8 mouse cellular contexts compared by ENCODE assay signal in the genomic region with DNA sequence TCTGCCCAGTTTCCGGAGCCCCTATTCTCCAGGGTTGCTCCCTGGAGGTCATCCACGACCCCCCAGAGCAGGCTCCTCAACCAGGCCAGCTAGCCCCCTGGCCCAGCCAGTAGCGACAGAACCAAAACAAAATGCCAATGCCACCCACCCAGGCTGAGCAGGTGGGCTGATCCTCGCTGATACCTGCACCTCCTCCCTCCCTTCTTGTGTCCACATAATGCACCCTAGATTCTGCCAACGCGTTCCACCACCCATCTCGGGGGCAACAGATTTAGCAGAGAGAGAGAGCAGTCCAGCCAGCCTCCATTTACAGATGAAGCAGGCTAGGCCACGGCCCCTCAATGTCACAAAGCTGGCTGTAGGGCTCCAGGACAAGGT. TPM values are rescaled to one million over a fixed set of nuclear protein-coding genes. Genes with fewer than 3 reads are reported as not detected.
DNase-seq lines count a peak whose midpoint lies in the region; ATAC-seq and TF ChIP-seq lines count a peak whose summit lies in the region.

No protein-coding gene starts in this region.

- H3K36me3 ChIP-seq in kidney, embryonic 15.5 days = peaks cover 2% of the 10 kb centered on the region
- peaks cover 5% of the 10 kb centered on the region; the same call in 1 of the 2 replicates for H3K36me3 ChIP-seq in hindbrain, embryonic 15.5 days
- H3K36me3 ChIP-seq in midbrain, embryonic 16.5 days (ENCODE audit: control insufficient read depth, insufficient read depth, low read length) = peaks cover 2% of the 10 kb centered on the region; the same call in 1 of the 2 replicates

- TF ChIP-seq CTCF in cortical plate, adult 2 months (IDR thresholded peaks at IDR 0.05; ENCODE audit: extremely low read depth, insufficient read depth, low read length) = no peak

- peak overlapping the region; percentile 96 for H3K4me3 ChIP-seq in kidney, embryonic 15.5 days (replicated peaks)
- peak overlapping the region; percentile 75 for H3K4me3 ChIP-seq in cortical plate, adult 2 months (ENCODE audit: insufficient read depth, low read length)
- peak overlapping the region; percentile 94 for H3K4me3 ChIP-seq in hindbrain, embryonic 15.5 days
- H3K4me3 ChIP-seq in midbrain, embryonic 16.5 days (ENCODE audit: low read depth, low read length) = peak overlapping the region; percentile 79

- peaks cover 18% of the 10 kb centered on the region for H3K4me1 ChIP-seq in kidney, embryonic 15.5 days
- H3K4me1 ChIP-seq in cortical plate, adult 2 months (ENCODE audit: control insufficient read depth, insufficient read depth, low read length) = peaks cover 7% of the 10 kb centered on the region
- H3K4me1 ChIP-seq in hindbrain, embryonic 15.5 days (replicated peaks) = peaks cover 45% of the 10 kb centered on the region
- peaks cover 27% of the 10 kb centered on the region for H3K4me1 ChIP-seq in midbrain, embryonic 16.5 days (ENCODE audit: control insufficient read depth, insufficient read depth, low read length)

- 18% methylated on average over 8 of the region's 8 CpGs for WGBS in kidney, embryonic 15.5 days
- WGBS in hindbrain, embryonic 15.5 days = 16% methylated on average over 8 of the region's 8 CpGs
- 22% methylated on average over 8 of the region's 8 CpGs for WGBS in midbrain, embryonic 16.5 days

- H3K4me2 ChIP-seq in kidney, embryonic 15.5 days = peak overlapping the region; percentile 81
- peak overlapping the region; percentile 91 for H3K4me2 ChIP-seq in hindbrain, embryonic 15.5 days
- H3K4me2 ChIP-seq in midbrain, embryonic 16.5 days (ENCODE audit: low read length) = peak overlapping the region; percentile 63

- no peaks in the 10 kb centered on the region for H3K27me3 ChIP-seq in kidney, embryonic 15.5 days
- H3K27me3 ChIP-seq in hindbrain, embryonic 15.5 days = no peaks in the 10 kb centered on the region
- H3K27me3 ChIP-seq in midbrain, embryonic 16.5 days (ENCODE audit: control insufficient read depth, insufficient read depth, low read depth, low read length) = no peaks in the 10 kb centered on the region

- DNase-seq in kidney, postnatal 25 days = no peak
- no peak for DNase-seq in right cerebral cortex, postnatal 36 days (ENCODE audit: low spot score in 2 of 2)
- no peak for DNase-seq in retina, embryonic 14.5 days (ENCODE audit: low spot score)

- H3K27ac ChIP-seq in kidney, embryonic 15.5 days = peak overlapping the region; percentile 85; the same call in 1 of the 2 replicates
- H3K27ac ChIP-seq in cortical plate, adult 2 months (ENCODE audit: insufficient read depth, low read length) = peak overlapping the region; percentile 97
- H3K27ac ChIP-seq in hindbrain, embryonic 15.5 days (replicated peaks) = peak overlapping the region; percentile 89
- peak overlapping the region; percentile 83 for H3K27ac ChIP-seq in midbrain, embryonic 16.5 days (ENCODE audit: low read length)

- no peaks in the 10 kb centered on the region for H3K9me3 ChIP-seq in kidney, embryonic 15.5 days (replicated peaks)
- H3K9me3 ChIP-seq in hindbrain, embryonic 15.5 days = no peaks in the 10 kb centered on the region
- H3K9me3 ChIP-seq in midbrain, embryonic 16.5 days (replicated peaks; ENCODE audit: control insufficient read depth, low read length, poor library complexity, severe bottlenecking) = no peaks in the 10 kb centered on the region

- ATAC-seq in kidney, embryonic 15.5 days (replicated peaks; ENCODE audit: low FRiP score) = no peak
- ATAC-seq in hindbrain, embryonic 15.5 days (ENCODE audit: low FRiP score, low read depth) = no peak
- ATAC-seq in midbrain, embryonic 16.5 days = no peak; the same call in 1 of the 2 replicates
- no peak for ATAC-seq in erythroid progenitor cell, adult 5-6 weeks (replicated peaks; ENCODE audit: low FRiP score, poor library complexity, severe bottlenecking)

- no peak for TF ChIP-seq POLR2A in cortical plate, adult 2 months (IDR thresholded peaks at IDR 0.05; ENCODE audit: extremely low read depth, insufficient read depth, low read length)

- peak overlapping the region; percentile 90 for H3K9ac ChIP-seq in kidney, embryonic 15.5 days
- peak overlapping the region; percentile 97 for H3K9ac ChIP-seq in hindbrain, embryonic 15.5 days
- peak overlapping the region; percentile 83 for H3K9ac ChIP-seq in midbrain, embryonic 16.5 days (ENCODE audit: low read depth, low read length)

RNA-seq across cellular contexts. Expression of gene Zfp316, which starts 0.8 kb away (rescaled TPM):
- polyA plus RNA-seq in kidney, embryonic 15.5 days (2015; fragmentation: Nextera tagmentation; extraction: Ambion mirVana) = 3.2 and 3.3 TPM in 2 replicates
- polyA plus RNA-seq in cortical plate, adult 2 months (2012; rRNA removed) = 13.9 and 15.8 TPM in 2 replicates
- 11.1 and 13.1 TPM in 2 replicates for polyA plus RNA-seq in hindbrain, embryonic 15.5 days (2015; fragmentation: Nextera tagmentation; extraction: Ambion mirVana)
- polyA plus RNA-seq in midbrain, embryonic 16.5 days (2015; fragmentation: Nextera tagmentation; extraction: Ambion mirVana) = 8.7 and 9.6 TPM in 2 replicates
- 0.36 TPM in 1 of 2 replicates, not detected in the other for total RNA-seq in erythroid progenitor cell, adult 5-6 weeks (2015; ENCODE audit: low replicate concordance)
- total RNA-seq in erythroid progenitor cell, adult 5-6 weeks (2017; ENCODE audit: low replicate concordance) = 0.64 and 0.76 TPM in 2 replicates

RNA-seq across cellular contexts. Expression of gene Zfp853, which starts 24.4 kb away (rescaled TPM):
- 0.08 TPM in 2 replicates for polyA plus RNA-seq in kidney, embryonic 15.5 days (2015; fragmentation: Nextera tagmentation; extraction: Ambion mirVana)
- 10.4 and 11.8 TPM in 2 replicates for polyA plus RNA-seq in cortical plate, adult 2 months (2012; rRNA removed)
- polyA plus RNA-seq in hindbrain, embryonic 15.5 days (2015; fragmentation: Nextera tagmentation; extraction: Ambion mirVana) = 0.27 and 0.31 TPM in 2 replicates
- 0.15 and 0.48 TPM in 2 replicates for polyA plus RNA-seq in midbrain, embryonic 16.5 days (2015; fragmentation: Nextera tagmentation; extraction: Ambion mirVana)
- not detected in 2 replicates for total RNA-seq in erythroid progenitor cell, adult 5-6 weeks (2015; ENCODE audit: low replicate concordance)
- not detected in 2 replicates for total RNA-seq in erythroid progenitor cell, adult 5-6 weeks (2017; ENCODE audit: low replicate concordance)

RNA-seq across cellular contexts. Expression of gene Zfp12, which starts 34.0 kb away (rescaled TPM):
- polyA plus RNA-seq in kidney, embryonic 15.5 days (2015; fragmentation: Nextera tagmentation; extraction: Ambion mirVana) = 15.6 and 17.0 TPM in 2 replicates
- 21.9 and 22.7 TPM in 2 replicates for polyA plus RNA-seq in cortical plate, adult 2 months (2012; rRNA removed)
- polyA plus RNA-seq in hindbrain, embryonic 15.5 days (2015; fragmentation: Nextera tagmentation; extraction: Ambion mirVana) = 19.1 and 19.2 TPM in 2 replicates
- polyA plus RNA-seq in midbrain, embryonic 16.5 days (2015; fragmentation: Nextera tagmentation; extraction: Ambion mirVana) = 18.9 and 20.0 TPM in 2 replicates
- total RNA-seq in erythroid progenitor cell, adult 5-6 weeks (2015; ENCODE audit: low replicate concordance) = 0.36 TPM in 1 of 2 replicates, not detected in the other
- 0.68 and 1.7 TPM in 2 replicates for total RNA-seq in erythroid progenitor cell, adult 5-6 weeks (2017; ENCODE audit: low replicate concordance)

RNA-seq across cellular contexts. Expression of gene Spdye4a, which starts 42.3 kb away (rescaled TPM):
- polyA plus RNA-seq in kidney, embryonic 15.5 days (2015; fragmentation: Nextera tagmentation; extraction: Ambion mirVana) = not detected in 2 replicates
- 0.11 TPM in 1 of 2 replicates, not detected in the other for polyA plus RNA-seq in cortical plate, adult 2 months (2012; rRNA removed)
- polyA plus RNA-seq in hindbrain, embryonic 15.5 days (2015; fragmentation: Nextera tagmentation; extraction: Ambion mirVana) = not detected in 2 replicates
- polyA plus RNA-seq in midbrain, embryonic 16.5 days (2015; fragmentation: Nextera tagmentation; extraction: Ambion mirVana) = not detected in 2 replicates
- not detected in 2 replicates for total RNA-seq in erythroid progenitor cell, adult 5-6 weeks (2015; ENCODE audit: low replicate concordance)
- not detected in 2 replicates for total RNA-seq in erythroid progenitor cell, adult 5-6 weeks (2017; ENCODE audit: low replicate concordance)

RNA-seq across cellular contexts. Expression of gene E130309D02Rik, which starts 46.2 kb away (rescaled TPM):
- 39.9 and 43.6 TPM in 2 replicates for polyA plus RNA-seq in kidney, embryonic 15.5 days (2015; fragmentation: Nextera tagmentation; extraction: Ambion mirVana)
- 16.3 and 16.9 TPM in 2 replicates for polyA plus RNA-seq in cortical plate, adult 2 months (2012; rRNA removed)
- polyA plus RNA-seq in hindbrain, embryonic 15.5 days (2015; fragmentation: Nextera tagmentation; extraction: Ambion mirVana) = 31.7 and 32.7 TPM in 2 replicates
- polyA plus RNA-seq in midbrain, embryonic 16.5 days (2015; fragmentation: Nextera tagmentation; extraction: Ambion mirVana) = 25.3 and 31.3 TPM in 2 replicates
- 14.7 and 20.9 TPM in 2 replicates for total RNA-seq in erythroid progenitor cell, adult 5-6 weeks (2015; ENCODE audit: low replicate concordance)
- total RNA-seq in erythroid progenitor cell, adult 5-6 weeks (2017; ENCODE audit: low replicate concordance) = 7.8 and 8.2 TPM in 2 replicates
